Mouse (Mus musculus): ENCODE results near the gene Ccdc42.

- no peak for TF ChIP-seq CTCF (IDR thresholded peaks at IDR 0.05)
- TF ChIP-seq POLR2A (IDR thresholded peaks at IDR 0.05; ENCODE audit: insufficient read depth, low read depth, low read length): no peak
- no peak for TF ChIP-seq EP300 (IDR thresholded peaks at IDR 0.05; ENCODE audit: insufficient read depth, low read depth, low read length)
These were observed 24.6 kb upstream of the Ccdc42 start for GRCm38 (mm10) chr11:68561957-68562950.
